Mouse (Mus musculus) testis, adult 2 months (tissue): ENCODE results near the gene Ccna1.

Experiments used
- CTCF ChIP-seq: fragments of 200-500 bp; IDR thresholded peaks from 2 replicates; pipeline ENCODE4 v1.5.1; 2012; ENCODE audit warnings: low read depth, mild to moderate bottlenecking, inconsistent platforms, low read length, moderate library complexity; ENCODE audit not compliant: control insufficient read depth, insufficient read depth, insufficient replicate concordance
- POLR2A ChIP-seq: fragments of 200-500 bp; IDR thresholded peaks from 2 replicates; pipeline ENCODE4 v1.6.1; 2012; ENCODE audit warnings: low read depth, mild to moderate bottlenecking, inconsistent platforms, low read length, moderate library complexity; ENCODE audit not compliant: control insufficient read depth

- TF ChIP-seq POLR2A = no peak
- TF ChIP-seq CTCF = no peak
Observed at GRCm38 (mm10) chr3:55011681-55012080, 43.6 kb downstream of the Ccna1 start.
